Mouse (Mus musculus) thymus, adult 2 months (tissue): ENCODE data around the gene Nckap5.

Source experiments
- CTCF ChIP-seq: fragments of 200-500 bp; IDR thresholded peaks from 2 replicates; pipeline ENCODE4 v1.5.1; 2012; ENCODE audit warnings: mild to moderate bottlenecking, control low read depth, low read length, moderate library complexity, borderline replicate concordance; ENCODE audit not compliant: control insufficient read depth, poor library complexity, insufficient read depth; ENCODE audit errors: extremely low read depth
- POLR2A ChIP-seq: fragments of 200-500 bp; IDR thresholded peaks from 2 replicates; pipeline ENCODE4 v1.6.1; 2012; ENCODE audit warnings: mild to moderate bottlenecking, low read length, control low read depth, moderate library complexity; ENCODE audit not compliant: control insufficient read depth, poor library complexity, insufficient read depth; ENCODE audit errors: extremely low read depth

GRCm38 (mm10) chr1:126679348-126679747, 151.3 kb downstream of the Nckap5 start:
- TF ChIP-seq POLR2A (no peak), CTCF (no peak)
